Mouse (Mus musculus) intestine, embryonic 16.5 days (tissue): ENCODE results near the gene Itpr3. TPM values are rescaled to one million over a fixed set of nuclear protein-coding genes. Genes with fewer than 3 reads are reported as not detected.
A peak's percentile ranks its signal among the peaks of the same experiment; 100 is the strongest.

ENCODE experiments used
- ATAC-seq: fragments of 200-750 bp; cut with Nextera tagmentation; 2 replicates; pipeline ENCODE4 v1.8.0; 2017; ENCODE audit warnings: moderate TSS enrichment, moderate library complexity
- H3K27ac ChIP-seq: fragments of 300-500 bp; sonication (generic); 2 replicates; pipeline ENCODE4 v1.5.1; 2014; ENCODE audit warnings: mild to moderate bottlenecking, low read length
- H3K27me3 ChIP-seq: fragments of 300-500 bp; sonication (generic); replicated peaks from 2 replicates; pipeline ENCODE4 v1.6.1; 2014; ENCODE audit warnings: low read length, control low read depth, mixed read lengths; ENCODE audit not compliant: control insufficient read depth, insufficient read depth
- H3K36me3 ChIP-seq: fragments of 300-500 bp; sonication (generic); 2 replicates; pipeline ENCODE4 v1.6.1; 2014; ENCODE audit warnings: low read length, control low read depth; ENCODE audit not compliant: control insufficient read depth, insufficient read depth
- H3K4me1 ChIP-seq: fragments of 300-500 bp; sonication (generic); 2 replicates; pipeline ENCODE4 v1.6.1; 2014; ENCODE audit warnings: low read length, control low read depth, mixed read lengths; ENCODE audit not compliant: control insufficient read depth, insufficient read depth
- H3K4me2 ChIP-seq: fragments of 300-500 bp; sonication (generic); 2 replicates; pipeline ENCODE4 v1.6.1; 2014; ENCODE audit warnings: low read depth, low read length, control low read depth
- H3K4me3 ChIP-seq: fragments of 300-500 bp; sonication (generic); 2 replicates; pipeline ENCODE4 v1.5.1; 2014; ENCODE audit warnings: mild to moderate bottlenecking, low read length
- H3K9ac ChIP-seq: fragments of 300-500 bp; sonication (generic); 2 replicates; pipeline ENCODE4 v1.6.1; 2014; ENCODE audit warnings: low read depth, low read length
- H3K9me3 ChIP-seq: fragments of 300-500 bp; sonication (generic); 2 replicates; pipeline ENCODE4 v1.6.1; 2016; ENCODE audit warnings: low read length, control low read depth; ENCODE audit not compliant: control insufficient read depth
- WGBS: fragments of 180-500 bp; shearing (Covaris S2); extraction: QIAGEN DNeasy Blood & Tissue Kit; methylation state at CpG from one replicate; pipeline ENCODE4 v1.1.7; 2014; 5-methylcytosine and 5-hydroxymethylcytosine counted together
- polyA plus RNA-seq: library from polyadenylated mRNA; unstranded; fragments of >200 nt; fragmentation: Nextera tagmentation; extraction: Ambion mirVana; gene quantifications from 2 replicates; pipeline ENCODE4 v1.2.1, GENCODE M21; 2015

Itpr3 gene
- polyA plus RNA-seq, 1 experiment from 2014 or later: 12.1 TPM

DNA sequence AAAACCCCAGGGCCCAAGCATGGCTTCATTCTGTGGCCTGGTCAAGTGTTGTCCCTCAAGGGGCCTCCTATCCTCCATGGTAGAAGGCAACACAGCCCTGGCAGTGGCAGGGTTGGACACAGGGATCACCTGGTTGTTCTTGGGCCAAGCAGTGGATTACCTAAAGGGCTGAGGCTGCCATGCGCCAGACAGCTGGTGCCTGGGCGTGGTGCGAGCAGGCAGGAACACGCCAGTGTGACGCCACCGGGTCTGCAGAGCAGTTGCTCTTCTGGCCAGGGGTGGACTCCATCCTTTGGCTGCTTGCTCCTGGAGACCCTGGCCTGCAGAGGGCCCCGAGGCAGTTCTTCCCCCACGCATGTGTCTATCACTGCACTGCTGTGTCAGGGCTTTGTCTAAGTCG is 16.7 kb downstream of the Itpr3 start:
- no peaks in the 10 kb centered on the region for H3K27me3 ChIP-seq
- peak; percentile 64 for ATAC-seq
- WGBS: 62% methylated on average over 9 of the region's 9 CpGs
- peaks cover 38% of the 10 kb centered on the region for H3K4me1 ChIP-seq
- peak overlapping the region; percentile 16; the same call in 1 of the 2 replicates for H3K9ac ChIP-seq
- H3K4me3 ChIP-seq: no peak overlapping the region
- H3K27ac ChIP-seq: peak overlapping the region; percentile 79
- peaks cover 13% of the 10 kb centered on the region for H3K36me3 ChIP-seq
- no peaks in the 10 kb centered on the region for H3K9me3 ChIP-seq
- H3K4me2 ChIP-seq: no peak overlapping the region

DNA sequence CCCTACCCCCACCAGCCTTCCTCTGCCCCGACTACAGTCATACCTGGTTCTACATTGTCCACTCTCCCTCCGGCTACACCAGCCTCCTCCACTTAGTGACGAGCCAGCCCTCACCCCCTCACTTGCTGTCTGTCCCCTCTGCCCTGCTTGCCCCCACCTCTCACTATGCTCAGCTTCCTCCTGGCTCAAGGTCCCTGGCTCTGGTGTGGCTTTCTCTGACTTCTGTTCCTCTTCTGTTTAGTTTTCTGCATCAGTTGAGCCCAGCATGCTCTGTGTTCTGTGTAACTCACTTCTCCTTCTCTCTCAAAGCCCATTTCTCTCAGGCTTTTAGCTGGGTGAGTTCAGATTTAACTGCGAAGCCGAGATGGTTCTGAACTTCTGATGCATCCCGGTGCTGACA is 17.1 kb downstream of the Itpr3 start:
- Histone ChIP-seq H3K27ac (peak overlapping the region; percentile 79), H3K36me3 (peaks cover 13% of the 10 kb centered on the region), H3K9ac (peak overlapping the region; percentile 16), H3K4me2 (no peak overlapping the region), H3K9me3 (no peaks in the 10 kb centered on the region), H3K4me1 (peaks cover 35% of the 10 kb centered on the region), H3K4me3 (no peak overlapping the region), H3K27me3 (no peaks in the 10 kb centered on the region)
- WGBS: 64% methylated on average over 6 of the region's 6 CpGs
- ATAC-seq: no peak

DNA sequence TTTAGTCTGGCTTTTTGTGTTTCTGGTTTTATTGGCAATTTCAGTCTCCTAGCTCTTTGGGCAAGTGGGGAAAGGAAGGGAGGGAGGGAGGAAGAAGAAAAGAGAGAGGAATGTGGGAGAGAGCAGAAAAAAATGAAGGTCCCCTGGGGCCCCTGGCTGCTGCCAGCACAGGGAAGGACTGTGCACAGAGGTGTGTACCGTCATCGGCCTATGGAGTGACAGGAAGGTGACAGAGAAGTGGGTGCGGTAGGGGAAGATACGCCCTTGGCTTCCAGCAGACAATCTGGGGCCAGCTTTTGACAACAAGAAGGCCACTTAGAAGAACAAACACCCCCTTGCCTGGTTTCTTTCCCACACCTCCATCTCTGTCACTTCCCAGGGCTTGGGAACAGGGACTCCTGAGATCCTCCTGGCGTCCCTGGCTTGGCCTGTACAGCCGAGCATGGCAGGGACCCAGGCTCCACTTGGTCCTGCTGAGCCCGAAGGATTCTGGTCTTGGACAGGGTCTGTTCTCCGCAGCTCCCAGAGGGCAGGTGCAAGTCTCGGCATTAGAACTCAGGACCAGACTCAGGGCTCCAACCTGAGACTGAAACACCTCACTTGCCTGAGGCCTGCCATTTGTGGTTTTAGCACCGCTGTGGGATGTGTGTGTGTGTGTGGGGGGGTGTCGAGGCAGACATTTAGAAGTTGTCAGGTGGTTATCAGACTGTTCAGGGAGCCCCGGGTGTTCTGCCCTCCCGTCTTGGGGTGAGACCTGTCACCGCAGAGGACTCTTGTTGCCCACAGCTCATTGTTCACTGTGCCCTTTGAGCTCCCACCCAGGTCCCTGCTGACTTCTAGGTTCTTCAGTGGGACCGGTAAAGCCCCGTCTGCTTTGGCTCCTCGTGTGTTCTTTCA is 18.0 kb downstream of the Itpr3 start:
- H3K9ac ChIP-seq: no peak overlapping the region
- H3K4me3 ChIP-seq: no peak overlapping the region
- H3K4me2 ChIP-seq: no peak overlapping the region
- 72% methylated on average over 17 of the region's 17 CpGs for WGBS
- ATAC-seq: peak; percentile 83
- H3K36me3 ChIP-seq: peaks cover 13% of the 10 kb centered on the region
- H3K27me3 ChIP-seq: no peaks in the 10 kb centered on the region
- H3K27ac ChIP-seq: peak overlapping the region; percentile 79
- peaks cover 29% of the 10 kb centered on the region for H3K4me1 ChIP-seq
- H3K9me3 ChIP-seq: no peaks in the 10 kb centered on the region

DNA sequence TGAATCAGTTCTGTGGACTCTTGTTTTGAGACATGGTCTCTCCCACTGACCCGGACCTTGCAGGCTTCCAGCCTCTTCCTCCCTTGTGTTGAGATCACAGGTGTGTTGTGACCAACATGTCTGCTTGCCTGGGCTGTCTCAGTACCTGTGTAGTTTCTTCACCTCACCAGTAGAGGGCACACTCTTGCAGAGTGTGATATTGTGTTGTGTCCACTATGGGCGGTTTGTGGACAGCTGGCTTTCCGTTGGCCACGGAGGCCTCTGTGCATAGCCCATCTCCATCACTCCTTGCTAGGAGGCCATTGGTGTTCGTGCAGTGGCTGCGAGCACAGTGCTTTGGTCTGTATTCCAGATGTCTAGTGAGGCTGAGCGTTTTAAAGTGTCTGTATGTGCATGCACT is 20.0 kb downstream of the Itpr3 start:
- no peak overlapping the region for H3K9ac ChIP-seq
- H3K27me3 ChIP-seq: no peaks in the 10 kb centered on the region
- no peak for ATAC-seq
- H3K27ac ChIP-seq: no peak overlapping the region
- H3K9me3 ChIP-seq: no peaks in the 10 kb centered on the region
- H3K4me3 ChIP-seq: no peak overlapping the region
- WGBS: 95% methylated on average over 7 of the region's 7 CpGs
- no peak overlapping the region for H3K4me2 ChIP-seq
- peaks cover 13% of the 10 kb centered on the region for H3K36me3 ChIP-seq
- peaks cover 36% of the 10 kb centered on the region for H3K4me1 ChIP-seq

DNA sequence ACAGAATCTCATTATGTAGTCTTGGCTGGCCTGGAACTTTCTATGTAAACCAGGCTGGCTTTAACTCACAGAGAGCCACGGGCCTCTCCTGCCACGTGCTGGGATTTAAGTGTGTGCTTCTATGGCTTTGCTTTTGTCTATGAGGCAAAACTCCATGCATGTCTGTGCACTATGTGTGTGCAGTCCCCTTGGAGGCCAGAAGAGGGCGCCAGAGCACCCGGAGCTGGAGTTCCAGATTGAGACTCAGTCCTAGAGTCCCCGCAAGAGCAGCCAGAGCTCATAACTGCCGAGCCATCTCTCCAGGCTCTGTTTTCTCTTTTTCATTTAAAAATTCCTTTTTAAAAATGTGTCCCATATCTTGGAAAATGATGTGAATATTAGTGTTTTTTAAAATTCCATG is 20.8 kb downstream of the Itpr3 start:
- no peak overlapping the region for H3K27ac ChIP-seq
- peaks cover 43% of the 10 kb centered on the region for H3K4me1 ChIP-seq
- no peaks in the 10 kb centered on the region for H3K9me3 ChIP-seq
- H3K4me2 ChIP-seq: no peak overlapping the region
- H3K4me3 ChIP-seq: no peak overlapping the region
- WGBS: 84% methylated on average over 6 of the region's 6 CpGs
- H3K36me3 ChIP-seq: peaks cover 13% of the 10 kb centered on the region
- no peaks in the 10 kb centered on the region for H3K27me3 ChIP-seq
- H3K9ac ChIP-seq: no peak overlapping the region
- ATAC-seq: no peak

DNA sequence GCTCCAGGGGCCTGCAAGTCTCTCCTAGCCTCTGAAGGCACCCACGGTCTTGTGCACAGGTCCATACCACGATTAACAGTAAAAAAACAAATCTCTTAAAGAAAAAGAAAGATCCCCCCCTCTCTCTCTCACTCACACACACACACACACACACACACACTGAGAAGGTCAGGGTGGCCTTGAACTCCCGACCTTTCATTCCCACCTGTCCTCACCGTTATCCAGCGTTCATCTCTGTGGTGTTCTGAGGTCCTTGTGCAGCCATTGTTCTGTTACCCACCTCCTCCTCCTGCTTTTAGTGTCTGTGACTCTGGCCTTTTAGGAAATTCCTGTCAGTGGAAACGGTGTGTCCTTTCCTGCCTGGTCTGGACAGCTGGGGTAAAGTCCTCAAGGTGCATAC is 21.4 kb downstream of the Itpr3 start:
- peaks cover 13% of the 10 kb centered on the region for H3K36me3 ChIP-seq
- H3K9me3 ChIP-seq: no peaks in the 10 kb centered on the region
- peaks cover 48% of the 10 kb centered on the region for H3K4me1 ChIP-seq
- H3K27me3 ChIP-seq: no peaks in the 10 kb centered on the region
- 73% methylated on average over 6 of the region's 6 CpGs for WGBS
- ATAC-seq: no peak
- H3K4me3 ChIP-seq: no peak overlapping the region
- H3K9ac ChIP-seq: no peak overlapping the region
- no peak overlapping the region for H3K27ac ChIP-seq
- H3K4me2 ChIP-seq: no peak overlapping the region

DNA sequence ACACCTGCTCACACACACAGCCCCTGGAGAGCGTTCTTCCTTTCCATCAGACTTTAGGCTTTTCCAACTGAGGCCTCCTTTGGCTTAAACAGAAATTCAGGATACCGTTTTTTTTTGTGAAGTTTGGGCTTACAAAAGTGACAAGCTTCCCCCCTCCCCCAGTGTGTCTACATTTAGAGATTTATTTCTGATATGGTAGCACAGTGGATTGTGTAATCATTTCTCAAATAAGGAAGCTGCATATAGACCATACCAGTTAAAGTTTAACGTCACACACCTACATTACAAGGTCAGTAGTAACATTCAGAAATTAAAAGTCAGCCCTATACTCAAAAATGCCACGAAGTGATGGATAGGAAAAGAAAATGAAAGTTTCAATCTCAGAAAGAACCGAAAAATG is 24.8 kb downstream of the Itpr3 start:
- H3K9ac ChIP-seq: no peak overlapping the region
- peak overlapping the region; percentile 7; the same call in 1 of the 2 replicates for H3K4me2 ChIP-seq
- peaks cover 14% of the 10 kb centered on the region for H3K36me3 ChIP-seq
- ATAC-seq: peak; percentile 49; the same call in 1 of the 2 replicates
- 55% methylated on average over 5 of the region's 5 CpGs for WGBS
- H3K4me3 ChIP-seq: no peak overlapping the region
- peaks cover 44% of the 10 kb centered on the region for H3K4me1 ChIP-seq
- H3K27ac ChIP-seq: peak overlapping the region; percentile 85
- 0 out of 2 replicates have a peak, but pooled peaks cover 2% of the 10 kb centered on the region for H3K9me3 ChIP-seq
- no peaks in the 10 kb centered on the region for H3K27me3 ChIP-seq

DNA sequence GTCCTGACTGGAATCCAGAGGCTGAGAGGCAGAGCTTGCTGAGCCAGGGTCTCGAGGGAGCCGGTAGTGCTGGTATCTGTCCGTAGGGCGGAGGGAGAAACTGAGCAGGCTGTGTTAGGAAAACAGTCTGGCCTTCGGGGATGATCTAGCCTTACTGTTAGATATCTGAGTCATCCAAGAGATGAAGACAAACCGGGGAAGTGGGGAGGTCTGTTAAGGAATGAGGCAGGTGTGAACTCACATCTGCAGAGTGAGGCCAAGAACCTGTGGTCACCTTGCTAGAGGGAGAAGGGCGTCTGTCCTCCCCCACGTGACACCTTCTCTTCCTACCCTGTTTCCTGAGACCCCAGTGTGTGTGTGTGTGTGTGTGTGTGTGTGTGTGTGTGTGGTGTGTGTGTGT is 25.7 kb downstream of the Itpr3 start:
- no peak overlapping the region for H3K4me3 ChIP-seq
- no peaks in the 10 kb centered on the region for H3K27me3 ChIP-seq
- H3K4me2 ChIP-seq: no peak overlapping the region
- H3K9ac ChIP-seq: 0 out of 2 replicates have a peak overlapping the region, but pooled peaks have one; percentile 24
- peak overlapping the region; percentile 90 for H3K27ac ChIP-seq
- H3K36me3 ChIP-seq: peaks cover 6% of the 10 kb centered on the region; the same call in 1 of the 2 replicates
- H3K9me3 ChIP-seq: 0 out of 2 replicates have a peak, but pooled peaks cover 2% of the 10 kb centered on the region
- H3K4me1 ChIP-seq: peaks cover 44% of the 10 kb centered on the region
- WGBS: 46% methylated on average over 8 of the region's 8 CpGs
- ATAC-seq: no peak

DNA sequence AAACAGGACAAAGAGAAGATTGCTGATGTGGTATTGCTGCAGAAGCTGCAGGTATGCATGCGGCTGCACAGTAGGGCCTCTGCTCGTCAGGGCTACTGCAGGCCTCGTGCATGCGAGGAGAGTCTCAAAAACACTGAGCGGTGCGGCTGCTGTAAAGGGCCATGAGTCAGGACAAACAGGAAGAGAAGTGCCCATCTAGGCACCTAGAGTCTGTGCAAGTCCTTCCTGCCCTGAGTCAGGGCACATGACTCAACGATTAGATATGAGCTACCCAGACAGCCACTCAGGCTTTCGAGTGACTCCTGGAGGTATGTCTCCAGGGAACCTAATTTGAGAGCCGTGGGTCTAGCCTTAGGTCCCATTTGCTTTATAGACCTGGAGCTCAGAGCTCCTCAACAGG is 26.5 kb downstream of the Itpr3 start:
- 0 out of 2 replicates have a peak overlapping the region, but pooled peaks have one; percentile 55 for H3K9ac ChIP-seq
- peak; percentile 65 for ATAC-seq
- peak overlapping the region; percentile 90 for H3K27ac ChIP-seq

More for the DNA sequence above, 26.5 kb downstream of the Itpr3 start:
- Histone ChIP-seq H3K4me2 (no peak overlapping the region), H3K27me3 (no peaks in the 10 kb centered on the region), H3K4me1 (peaks cover 44% of the 10 kb centered on the region), H3K9me3 (0 out of 2 replicates have a peak, but pooled peaks cover 2% of the 10 kb centered on the region), H3K36me3 (peaks cover 4% of the 10 kb centered on the region; the same call in 1 of the 2 replicates), H3K4me3 (no peak overlapping the region)
- 50% methylated on average over 9 of the region's 9 CpGs for WGBS
